Mouse (Mus musculus): Measurements from ENCODE around the gene Vwc2.

DNA sequence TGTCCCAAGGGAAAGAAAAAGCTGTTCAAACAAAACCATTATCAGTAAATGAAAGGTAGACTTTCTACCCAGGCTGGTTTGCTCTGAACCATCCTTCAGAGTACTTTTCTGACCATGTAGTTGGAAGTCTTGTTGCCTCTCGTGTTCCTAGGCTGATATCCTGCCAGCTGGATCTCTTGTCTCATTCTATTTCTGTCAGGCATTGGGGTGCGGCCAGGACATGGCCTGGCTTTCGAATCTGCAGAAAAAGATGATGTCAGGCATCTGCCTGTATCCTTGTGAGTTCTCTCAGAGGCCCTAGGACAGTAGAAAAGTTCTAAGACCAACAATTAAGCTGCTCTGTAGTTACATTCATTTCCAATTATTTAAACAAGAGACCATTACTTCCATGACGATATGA lies 8.8 kb downstream of the Vwc2 start:
- no peak for TF ChIP-seq CTCF (IDR thresholded peaks at IDR 0.05; ENCODE audit: borderline replicate concordance, extremely low read depth, insufficient read depth, insufficient read length)
- no peak for TF ChIP-seq POLR2A (IDR thresholded peaks at IDR 0.05; ENCODE audit: borderline replicate concordance, extremely low read depth, insufficient read depth, insufficient read length, poor library complexity, severe bottlenecking)

Data from brain, embryonic 14.5 days (tissue).